Mouse (Mus musculus): ENCODE measurements at regions not wholly inside any gene's neighbourhood (a gene's known extent, or its start where the extent isn't known, plus 50 kb on each side); places are given as distances from the start of the nearest gene placed in this dataset.

- TF ChIP-seq CTCF (IDR thresholded peaks at IDR 0.05; ENCODE audit: extremely low read depth, insufficient read depth, low read length), result no peak
- no peak for TF ChIP-seq POLR2A (IDR thresholded peaks at IDR 0.05; ENCODE audit: extremely low read depth, insufficient read depth, low read length)
Measured at GRCm38 (mm10) chr2:84264485-84264884, 160.7 kb downstream of the Calcrl start.
